Mouse (Mus musculus) midbrain, embryonic 16.5 days (tissue): Measurements from ENCODE around the gene Dnah2. TPM values are rescaled to one million over a fixed set of nuclear protein-coding genes. Genes with fewer than 3 reads are reported as not detected.
A peak's percentile ranks its signal among the peaks of the same experiment; 100 is the strongest.

Experiments
- ATAC-seq: fragments of 200-750 bp; cut with Nextera tagmentation; 2 replicates; pipeline ENCODE4 v1.8.0; 2017; ENCODE audit warnings: moderate TSS enrichment
- H3K27ac ChIP-seq: fragments of 300-500 bp; sonication (generic); 2 replicates; pipeline ENCODE4 v1.5.1; 2014; ENCODE audit warnings: mild to moderate bottlenecking, low read length, mixed read lengths
- H3K27me3 ChIP-seq: fragments of 300-500 bp; sonication (generic); 2 replicates; pipeline ENCODE4 v1.6.1; 2014; ENCODE audit warnings: low read depth, low read length, mixed read lengths; ENCODE audit not compliant: control insufficient read depth, insufficient read depth
- H3K36me3 ChIP-seq: fragments of 300-500 bp; sonication (generic); 2 replicates; pipeline ENCODE4 v1.6.1; 2014; ENCODE audit warnings: mild to moderate bottlenecking, low read length, moderate library complexity, mixed read lengths; ENCODE audit not compliant: control insufficient read depth, insufficient read depth
- H3K4me1 ChIP-seq: fragments of 300-500 bp; sonication (generic); 2 replicates; pipeline ENCODE4 v1.6.1; 2014; ENCODE audit warnings: mild to moderate bottlenecking, low read length, mixed read lengths; ENCODE audit not compliant: control insufficient read depth, insufficient read depth
- H3K4me2 ChIP-seq: fragments of 300-500 bp; sonication (generic); 2 replicates; pipeline ENCODE4 v1.6.1; 2014; ENCODE audit warnings: mild to moderate bottlenecking, low read length, mixed read lengths
- H3K4me3 ChIP-seq: fragments of 300-500 bp; sonication (generic); 2 replicates; pipeline ENCODE4 v1.5.1; 2014; ENCODE audit warnings: low read depth, mild to moderate bottlenecking, low read length, moderate library complexity, mixed read lengths
- H3K9ac ChIP-seq: fragments of 300-500 bp; sonication (generic); 2 replicates; pipeline ENCODE4 v1.6.1; 2014; ENCODE audit warnings: low read depth, low read length, mixed read lengths
- H3K9me3 ChIP-seq: fragments of 300-500 bp; sonication (generic); replicated peaks from 2 replicates; pipeline ENCODE4 v1.6.1; 2014; ENCODE audit warnings: mild to moderate bottlenecking, low read length, mixed read lengths; ENCODE audit not compliant: control insufficient read depth, poor library complexity, severe bottlenecking
- WGBS: fragments of 180-500 bp; shearing (Covaris S2); extraction: QIAGEN DNeasy Blood & Tissue Kit; methylation state at CpG from one replicate; pipeline ENCODE4 v1.1.7; 2014; 5-methylcytosine and 5-hydroxymethylcytosine counted together
- polyA plus RNA-seq: library from polyadenylated mRNA; unstranded; fragments of >200 nt; fragmentation: Nextera tagmentation; extraction: Ambion mirVana; gene quantifications from 2 replicates; pipeline ENCODE4 v1.2.1, GENCODE M21; 2015

Gene Dnah2
- polyA plus RNA-seq, 1 experiment from 2014 or later, result 5.1 TPM

- H3K9ac ChIP-seq, result peak overlapping the region; percentile 57
- H3K4me1 ChIP-seq, result peaks cover 39% of the 10 kb centered on the region
- ATAC-seq, result peak; percentile 92
- H3K27ac ChIP-seq, result peak overlapping the region; percentile 99
- peak overlapping the region; percentile 67 for H3K4me3 ChIP-seq
- H3K9me3 ChIP-seq, result no peaks in the 10 kb centered on the region
- peak overlapping the region; percentile 65 for H3K4me2 ChIP-seq
- peaks cover 20% of the 10 kb centered on the region for H3K27me3 ChIP-seq
- no peaks in the 10 kb centered on the region for H3K36me3 ChIP-seq
- under 1% methylated on average over 35 of the region's 45 CpGs for WGBS
These were observed 130.1 kb downstream of the Dnah2 start for GRCm38 (mm10) chr11:69418481-69419442.

GRCm38 (mm10) chr11:69417449-69418384 is 131.2 kb downstream of the Dnah2 start:
- Histone ChIP-seq H3K36me3 (no peaks in the 10 kb centered on the region), H3K9me3 (no peaks in the 10 kb centered on the region), H3K4me1 (peaks cover 49% of the 10 kb centered on the region), H3K4me3 (peak overlapping the region; percentile 67), H3K27me3 (peaks cover 19% of the 10 kb centered on the region), H3K4me2 (peak overlapping the region; percentile 65), H3K9ac (peak overlapping the region; percentile 57), H3K27ac (peak overlapping the region; percentile 99)
- peak; percentile 38 for ATAC-seq
- WGBS, result under 1% methylated on average over 39 of the region's 39 CpGs

- no peak for ATAC-seq
- WGBS, result 2% methylated on average over 8 of the region's 8 CpGs
- Histone ChIP-seq H3K4me2 (peak overlapping the region; percentile 65), H3K4me3 (peak overlapping the region; percentile 67), H3K27ac (peak overlapping the region; percentile 99), H3K36me3 (no peaks in the 10 kb centered on the region), H3K4me1 (peaks cover 56% of the 10 kb centered on the region), H3K9ac (peak overlapping the region; percentile 57), H3K27me3 (peaks cover 12% of the 10 kb centered on the region), H3K9me3 (no peaks in the 10 kb centered on the region)
These were observed 131.9 kb downstream of the Dnah2 start for GRCm38 (mm10) chr11:69416921-69417448.

- Histone ChIP-seq H3K9ac (peak overlapping the region; percentile 57), H3K4me3 (peak overlapping the region; percentile 67), H3K27ac (peak overlapping the region; percentile 99), H3K9me3 (no peaks in the 10 kb centered on the region), H3K4me2 (peak overlapping the region; percentile 65), H3K36me3 (no peaks in the 10 kb centered on the region), H3K4me1 (peaks cover 61% of the 10 kb centered on the region), H3K27me3 (peaks cover 7% of the 10 kb centered on the region)
- WGBS, result 2% methylated on average over 4 of the region's 4 CpGs
- no peak for ATAC-seq
These were observed 132.4 kb downstream of the Dnah2 start for GRCm38 (mm10) chr11:69416509-69416908.

DNA sequence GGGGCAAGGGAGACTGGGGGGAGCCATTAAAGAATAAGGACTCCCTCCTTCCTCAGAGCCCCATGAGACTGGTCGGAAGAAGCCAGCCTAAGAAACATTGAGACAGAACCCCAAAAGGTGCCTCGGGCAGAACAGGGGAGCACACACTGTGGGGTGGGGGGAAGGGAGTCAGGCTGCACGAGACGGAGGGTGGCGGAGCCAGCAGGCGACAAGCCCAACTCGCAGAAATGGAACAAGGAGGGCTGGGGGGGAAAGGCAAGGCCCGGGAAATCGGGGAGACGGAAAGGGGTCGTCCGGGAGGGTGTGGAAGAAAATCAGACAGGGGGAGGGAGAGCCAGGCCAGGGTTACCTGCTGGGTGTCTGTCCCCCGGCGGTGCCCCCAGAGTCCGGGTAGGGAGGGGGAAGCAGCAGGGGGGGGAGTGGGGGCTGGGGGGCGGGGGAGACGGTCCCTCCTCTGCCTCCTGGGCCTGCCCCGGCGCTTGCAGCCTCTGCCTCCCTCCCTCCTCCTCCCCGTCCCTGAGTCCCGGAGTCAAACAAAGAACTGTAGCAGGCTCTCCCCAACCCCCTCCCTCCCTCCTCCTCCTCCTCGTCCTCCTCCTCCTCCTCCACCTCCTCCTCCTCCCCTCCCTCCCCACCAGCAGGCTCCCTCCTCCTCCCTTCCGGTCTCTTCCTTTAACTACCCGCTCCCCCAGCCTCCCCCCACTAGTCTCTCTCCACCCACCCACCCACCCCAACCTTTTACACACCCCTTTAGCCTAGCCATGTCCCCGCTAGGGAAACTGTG is 133.1 kb downstream of the Dnah2 start:
- Histone ChIP-seq H3K4me2 (peak overlapping the region; percentile 92), H3K4me3 (peak overlapping the region; percentile 67), H3K9ac (peak overlapping the region; percentile 98), H3K36me3 (no peaks in the 10 kb centered on the region), H3K27ac (peak overlapping the region; percentile 99), H3K27me3 (peaks cover under 1% of the 10 kb centered on the region; the same call in 1 of the 2 replicates), H3K4me1 (peaks cover 58% of the 10 kb centered on the region), H3K9me3 (no peaks in the 10 kb centered on the region)
- ATAC-seq, result no peak
- under 1% methylated on average over 13 of the region's 25 CpGs for WGBS

DNA sequence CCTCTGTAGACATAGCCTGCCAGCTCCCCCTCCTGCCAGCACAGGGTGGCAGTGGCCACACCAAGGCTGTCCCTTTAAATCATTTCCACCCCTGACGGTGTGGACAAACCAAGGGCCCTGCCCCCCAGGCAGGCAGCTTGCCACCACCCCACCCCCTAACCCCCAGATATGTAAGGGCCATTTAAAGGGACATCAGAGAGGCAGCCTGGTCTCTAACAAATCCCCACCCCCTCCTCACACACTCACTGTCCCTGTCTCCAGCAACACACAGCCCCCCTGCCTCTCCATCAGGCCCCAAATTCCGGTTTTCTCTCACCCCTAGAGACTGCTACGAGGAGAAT is 133.6 kb downstream of the Dnah2 start:
- ATAC-seq, result no peak
- Histone ChIP-seq H3K27me3 (no peaks in the 10 kb centered on the region), H3K9me3 (no peaks in the 10 kb centered on the region), H3K27ac (peak overlapping the region; percentile 99), H3K9ac (peak overlapping the region; percentile 98), H3K4me1 (peaks cover 53% of the 10 kb centered on the region), H3K4me2 (peak overlapping the region; percentile 92), H3K4me3 (peak overlapping the region; percentile 67), H3K36me3 (no peaks in the 10 kb centered on the region)
- 0% methylated on average over 3 of the region's 3 CpGs for WGBS

- WGBS, result 9% methylated on average over 4 of the region's 4 CpGs
- peak overlapping the region; percentile 98 for H3K9ac ChIP-seq
- peak overlapping the region; percentile 92 for H3K4me2 ChIP-seq
- peak overlapping the region; percentile 99 for H3K27ac ChIP-seq
- H3K27me3 ChIP-seq, result no peaks in the 10 kb centered on the region
- no peak for ATAC-seq
- H3K4me3 ChIP-seq, result peak overlapping the region; percentile 67
- no peaks in the 10 kb centered on the region for H3K36me3 ChIP-seq
- peaks cover 47% of the 10 kb centered on the region for H3K4me1 ChIP-seq
- no peaks in the 10 kb centered on the region for H3K9me3 ChIP-seq
These were observed 134.2 kb downstream of the Dnah2 start for GRCm38 (mm10) chr11:69414421-69415326.
